Mouse (Mus musculus) layer of hippocampus, adult 18-20 months (tissue): ENCODE results near the gene Slc35a5. TPM values are rescaled to one million over a fixed set of nuclear protein-coding genes. Genes with fewer than 3 reads are reported as not detected.
A peak's percentile ranks its signal among the peaks of the same experiment; 100 is the strongest.

Experiments used
- DNase-seq, 2 experiments: peaks; one replicate each; pipeline ENCODE4 v3.0.0; 2022; ENCODE audit warnings: low spot score in 2 of 2
- total RNA-seq, 2 experiments: library from RNA; stranded (reverse); gene quantifications; 2 replicates each; pipeline ENCODE4 v1.2.3; 2021

The Slc35a5 gene
- total RNA-seq, 2 experiments from 2014 or later: 49.0 to 58.3 TPM

DNA sequence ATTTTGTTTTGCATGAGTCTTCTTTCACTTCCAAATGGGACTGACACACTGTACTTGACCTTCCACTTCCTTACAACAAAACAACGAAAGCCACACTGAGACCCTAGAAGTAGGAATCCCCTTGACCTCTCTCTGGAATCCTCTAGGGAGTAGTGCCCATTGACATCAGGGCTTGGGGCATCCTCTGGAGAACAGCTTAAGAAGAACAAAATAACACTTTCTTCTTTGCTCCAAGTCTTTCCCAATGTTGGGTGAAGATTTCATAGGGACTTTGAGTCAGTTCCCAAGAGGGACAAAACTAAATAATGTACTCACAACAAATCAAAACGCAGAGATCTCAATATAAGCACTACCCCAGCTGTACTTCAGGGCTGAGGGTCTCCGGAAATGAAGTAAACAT, 39.7 kb downstream of the Slc35a5 start:
- DNase-seq: no peak

DNA sequence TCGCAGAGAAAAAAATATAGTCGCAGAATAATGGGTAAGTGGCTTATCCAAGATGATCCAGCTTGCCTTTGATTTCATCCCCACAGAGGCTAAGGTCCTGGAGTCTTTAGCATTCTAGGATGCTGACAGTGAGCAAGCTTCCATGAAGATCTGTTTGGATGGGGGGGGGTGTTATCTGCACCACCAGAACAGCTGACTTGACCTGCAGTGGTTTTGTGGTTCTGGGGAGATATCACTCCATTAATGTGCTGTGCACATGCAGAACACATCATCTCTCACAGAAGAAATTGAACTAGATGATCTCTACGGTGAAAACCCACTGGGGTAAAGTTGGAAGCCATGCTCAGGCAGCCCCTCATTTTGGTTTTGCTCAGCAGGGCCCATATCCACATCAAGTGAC, 41.3 kb downstream of the Slc35a5 start:
- DNase-seq: no peak

DNA sequence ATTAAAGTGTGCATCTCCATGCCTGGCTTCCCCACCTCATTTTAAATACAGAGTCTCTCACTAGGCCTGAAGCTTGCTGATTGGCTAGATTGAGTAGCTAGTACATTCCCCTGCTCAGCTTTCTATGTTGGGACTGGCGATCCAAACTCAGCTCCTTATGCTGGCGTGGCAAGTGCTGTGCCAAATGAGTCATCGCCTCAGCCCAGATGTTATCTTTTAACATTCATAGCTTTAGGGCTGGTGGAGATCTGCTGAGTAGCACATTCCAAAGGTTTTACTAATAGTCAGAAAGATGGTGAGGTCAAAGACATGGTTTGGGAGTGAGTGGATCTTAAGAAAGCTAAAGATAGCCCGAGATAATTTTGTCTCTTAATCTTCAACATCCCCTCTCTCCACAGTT, 48.0 kb downstream of the Slc35a5 start:
- DNase-seq: no peak

DNA sequence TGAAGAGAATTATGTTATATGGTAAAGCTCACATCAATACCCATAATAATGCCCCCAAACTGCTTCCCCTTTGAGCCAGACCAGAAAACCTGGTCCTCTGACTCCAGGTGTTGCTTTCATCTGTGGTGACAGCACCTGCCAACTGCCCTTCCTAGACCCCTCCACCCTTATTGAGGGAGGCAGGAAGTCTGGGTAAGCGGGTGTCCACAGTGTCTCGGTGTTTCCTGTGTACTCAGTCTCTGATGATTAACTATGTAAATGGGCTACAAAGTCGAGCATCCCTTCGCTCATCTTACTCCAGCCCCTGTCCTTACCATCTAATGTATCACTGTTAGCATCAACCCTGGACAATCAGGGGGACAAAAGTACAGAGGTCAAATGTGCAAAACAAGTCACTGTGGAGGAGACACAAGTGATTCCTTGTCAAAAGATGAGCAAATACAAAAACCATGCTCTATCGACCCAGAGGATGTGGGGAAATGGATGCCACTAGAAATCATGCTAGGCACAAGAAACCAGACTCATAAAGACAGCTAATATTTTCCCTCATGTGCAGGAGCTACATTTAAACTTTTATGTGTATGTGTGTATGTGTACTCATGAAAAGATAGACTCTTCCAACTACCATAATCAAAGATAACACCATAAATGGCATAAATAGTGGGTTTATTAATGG, 50.2 kb downstream of the Slc35a5 start:
- no peak for DNase-seq

DNA sequence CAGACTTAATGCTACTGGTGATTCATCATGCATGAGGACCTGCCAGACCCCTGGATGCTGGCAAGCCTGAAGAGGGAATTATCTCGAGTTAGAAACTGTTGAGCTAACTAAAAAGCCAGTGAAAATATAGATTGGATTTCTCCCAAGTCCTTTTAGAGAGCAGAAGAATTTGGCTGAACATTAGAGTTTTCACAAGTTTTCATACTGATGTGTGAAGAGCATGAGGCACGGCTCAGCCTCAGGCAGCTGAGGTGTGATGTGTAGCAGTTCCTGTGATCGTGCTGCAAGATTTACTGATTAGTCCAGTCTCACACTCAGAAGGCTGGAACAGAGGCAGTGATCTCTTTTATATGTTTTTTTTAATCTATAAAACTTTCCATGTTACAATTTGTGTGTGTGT, 53.5 kb downstream of the Slc35a5 start:
- DNase-seq: no peak

DNA sequence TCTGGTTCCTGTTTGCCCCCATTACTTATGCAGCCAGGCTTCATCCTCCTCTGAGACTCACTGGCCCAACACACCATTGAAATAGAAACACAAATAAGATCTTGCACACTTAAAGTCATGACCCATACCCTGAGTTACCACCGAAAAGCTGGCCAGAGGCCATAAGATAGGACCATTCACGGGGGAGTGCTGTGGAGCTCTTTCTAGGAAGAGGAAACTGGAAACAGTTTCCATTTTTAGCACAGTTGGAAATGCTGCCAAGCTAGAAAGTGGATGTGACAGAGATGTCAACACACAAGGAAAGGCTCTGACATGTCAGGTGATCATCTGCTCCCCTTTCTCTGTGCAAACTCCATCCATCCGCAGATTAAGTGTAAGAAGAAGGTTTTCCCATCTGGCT, 57.6 kb downstream of the Slc35a5 start:
- no peak for DNase-seq

DNA sequence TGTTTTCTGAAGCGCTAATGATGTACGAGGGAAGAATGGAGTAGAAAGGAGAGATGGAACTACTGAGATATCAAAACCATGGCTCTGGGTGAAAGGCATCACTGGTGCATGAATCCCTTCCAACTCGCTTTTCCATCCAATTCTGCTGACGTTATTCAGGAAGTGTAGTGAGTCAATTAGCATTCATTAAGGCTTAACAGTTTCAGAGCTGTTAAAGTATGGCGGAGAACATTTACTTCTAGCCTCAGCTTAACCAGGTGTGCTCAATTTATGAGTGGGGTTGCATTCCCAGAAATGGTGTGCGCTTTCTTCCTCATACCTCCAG, 59.7 kb downstream of the Slc35a5 start:
- no peak for DNase-seq

DNA sequence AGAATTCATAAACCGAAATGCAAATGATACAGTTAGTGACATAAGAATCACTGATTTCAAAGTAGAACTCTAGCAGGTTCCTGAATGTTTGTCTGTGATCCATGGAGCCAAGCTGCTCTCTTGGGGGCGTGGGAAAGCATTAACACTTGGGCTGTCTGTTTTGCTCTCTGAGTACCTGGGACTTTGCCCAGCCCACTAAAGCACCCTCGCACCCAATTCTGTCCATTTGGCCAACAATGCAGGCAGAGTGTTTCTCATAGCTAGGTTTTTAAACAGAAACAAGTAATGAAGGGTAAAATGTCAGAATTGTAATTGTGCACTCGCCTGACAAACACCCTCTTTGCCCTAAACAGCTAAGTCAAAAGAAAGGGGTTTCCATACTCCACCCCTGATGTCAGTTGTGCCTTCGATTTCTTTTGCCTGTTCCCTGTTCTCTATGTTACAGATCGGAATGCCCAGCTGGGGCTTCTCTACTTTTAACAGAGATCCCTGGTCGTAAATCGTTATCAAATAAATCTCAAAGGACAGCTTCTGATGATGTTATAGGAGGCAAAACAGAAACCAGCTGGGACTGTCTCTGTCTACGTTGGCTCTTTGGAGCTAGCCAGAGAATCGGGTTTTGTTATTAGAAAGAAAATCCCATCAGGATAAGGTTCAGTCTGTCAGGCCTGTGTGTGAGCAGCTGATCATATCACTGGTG, 60.2 kb downstream of the Slc35a5 start:
- DNase-seq: no peak

DNA sequence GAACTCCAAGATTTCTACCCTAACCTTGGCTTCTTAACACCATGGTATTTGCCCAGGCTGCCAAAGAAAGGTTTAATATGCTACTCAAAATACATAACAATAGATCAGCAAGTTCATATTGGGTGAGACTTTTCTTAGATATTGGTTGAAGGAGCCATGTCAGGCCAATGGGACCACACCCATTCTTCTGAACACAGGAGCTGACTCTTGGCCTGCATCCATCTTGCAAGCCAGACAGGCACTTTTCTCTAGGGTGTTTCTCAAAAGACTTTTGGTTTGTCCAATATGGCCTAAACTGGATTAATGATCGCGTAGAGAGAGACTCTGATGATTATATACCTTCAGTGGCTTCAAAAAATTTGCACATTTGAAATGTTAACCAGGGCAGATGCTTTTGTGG, 61.0 kb downstream of the Slc35a5 start:
- DNase-seq: no peak

DNA sequence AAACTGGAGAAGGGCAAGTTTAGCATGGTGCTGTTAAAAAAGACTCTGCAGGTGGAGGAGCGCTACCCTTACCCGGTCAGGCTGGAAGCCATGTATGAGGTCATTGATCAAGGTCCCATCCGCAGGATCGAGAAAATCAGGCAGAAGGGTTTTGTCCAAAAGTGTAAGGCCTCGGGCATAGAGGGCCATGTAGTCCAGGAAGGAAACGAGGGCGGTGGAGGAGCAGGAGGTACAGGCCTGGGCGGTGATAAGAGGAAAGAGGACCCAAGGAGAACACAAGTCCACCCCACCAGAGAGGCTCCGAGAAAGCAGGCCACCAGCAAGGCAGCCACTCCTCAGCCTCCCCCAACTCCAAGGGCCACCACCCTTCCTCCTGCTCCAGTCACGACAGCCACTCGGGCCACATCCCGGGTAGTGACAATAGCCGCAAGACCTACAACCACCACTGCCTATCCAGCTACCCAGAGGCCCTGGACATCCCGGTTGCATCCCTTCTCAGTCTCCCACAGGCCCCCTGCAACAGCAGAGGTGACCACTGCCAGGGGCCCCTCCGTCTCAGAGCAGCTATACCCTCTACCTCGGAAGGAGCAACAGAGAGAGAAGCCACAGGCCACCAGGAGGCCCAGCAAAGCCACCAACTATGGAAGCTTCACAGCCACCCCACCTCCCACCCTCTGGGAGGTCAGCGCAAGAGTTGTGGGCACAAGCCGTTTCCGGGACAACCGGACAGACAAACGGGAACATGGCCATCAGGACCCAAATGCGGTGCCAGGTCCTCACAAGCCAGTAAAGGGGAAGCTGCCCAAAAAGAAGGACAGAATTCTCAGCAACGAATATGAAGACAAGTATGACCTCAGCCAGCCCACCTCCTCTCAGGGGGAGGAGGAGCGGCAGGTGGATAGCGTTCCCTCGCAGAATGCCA, 62.7 kb downstream of the Slc35a5 start:
- DNase-seq: peak in 1 of 2 experiments; percentile 15

DNA sequence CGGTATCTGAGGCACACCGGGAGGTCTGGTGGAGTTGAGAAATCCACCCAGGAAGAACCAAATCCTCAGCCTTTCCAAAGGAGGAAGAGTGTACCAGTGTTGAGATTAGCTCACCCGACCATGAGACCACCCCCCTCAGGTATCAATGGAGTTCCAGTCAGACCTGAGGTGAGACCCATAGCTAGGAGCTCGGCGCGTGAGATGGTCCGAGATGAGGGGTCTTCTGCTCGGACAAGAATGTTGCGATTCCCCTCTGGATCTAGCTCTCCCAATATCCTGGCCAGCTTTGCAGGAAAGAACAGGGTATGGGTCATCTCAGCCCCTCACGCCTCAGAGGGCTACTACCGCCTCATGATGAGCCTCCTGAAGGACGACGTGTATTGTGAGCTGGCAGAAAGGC, 63.5 kb downstream of the Slc35a5 start:
- DNase-seq: no peak

DNA sequence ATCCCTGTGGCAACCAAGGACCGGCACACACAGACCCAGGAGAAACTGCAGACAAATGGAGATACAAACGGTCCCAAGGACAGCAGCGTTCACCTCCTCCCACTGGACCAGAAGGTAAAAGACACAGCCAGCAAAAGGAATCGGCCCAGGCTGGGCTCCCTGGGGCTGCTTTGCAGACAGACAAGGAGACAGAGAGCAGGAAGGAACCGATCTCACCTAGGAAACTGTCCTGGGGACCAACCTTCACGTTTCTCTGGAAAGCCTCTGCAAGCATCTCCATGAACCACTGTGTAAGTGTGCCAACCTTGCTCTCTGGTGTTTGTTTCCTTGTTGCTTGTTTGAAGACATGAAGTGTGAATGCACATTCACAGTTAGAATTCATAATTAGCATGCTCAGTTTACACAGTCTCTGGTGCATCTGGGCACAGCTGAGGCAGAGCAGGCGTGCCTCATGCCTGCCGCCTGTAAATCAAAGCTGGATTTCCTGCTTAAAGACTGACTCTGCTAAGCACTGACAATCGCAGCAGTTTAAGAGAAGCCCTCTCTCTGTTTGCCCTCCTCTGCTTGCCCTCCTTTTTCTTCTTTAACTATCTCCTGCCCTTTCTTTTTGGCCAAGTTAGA, 64.3 kb downstream of the Slc35a5 start:
- no peak for DNase-seq

DNA sequence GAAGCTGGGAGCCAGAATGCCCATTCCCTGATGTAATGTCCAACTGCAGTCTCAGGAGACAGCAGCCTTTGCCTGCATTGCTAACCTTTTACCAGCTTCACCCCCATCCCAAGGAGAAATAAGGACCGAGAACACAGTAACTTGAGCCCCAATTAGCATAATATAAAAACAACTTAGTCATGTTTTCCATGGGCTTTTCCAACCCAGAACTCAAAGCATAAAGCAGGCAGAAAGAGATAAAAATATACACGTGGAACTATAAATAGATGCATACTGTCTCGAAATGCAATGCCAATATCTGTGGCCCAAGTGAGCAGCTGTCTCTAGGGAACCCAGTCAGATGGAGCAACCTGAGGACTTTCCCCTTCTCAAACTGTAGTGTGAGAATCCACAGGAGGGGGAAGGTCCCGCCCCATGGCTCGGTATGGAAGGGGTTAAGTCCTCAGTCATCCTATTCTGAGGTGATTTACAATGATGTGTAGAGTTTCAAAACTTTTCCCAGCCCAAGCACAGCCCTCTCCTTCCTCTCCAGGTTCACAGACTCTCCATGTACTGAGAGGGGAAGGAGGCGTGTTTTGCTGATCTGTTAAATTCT, 65.3 kb downstream of the Slc35a5 start, which contains the start of gene Ccdc80:
TSS of gene Ccdc80 (plus strand) at position 266 of the 595 bp plus-strand sequence.
- no peak for DNase-seq

DNA sequence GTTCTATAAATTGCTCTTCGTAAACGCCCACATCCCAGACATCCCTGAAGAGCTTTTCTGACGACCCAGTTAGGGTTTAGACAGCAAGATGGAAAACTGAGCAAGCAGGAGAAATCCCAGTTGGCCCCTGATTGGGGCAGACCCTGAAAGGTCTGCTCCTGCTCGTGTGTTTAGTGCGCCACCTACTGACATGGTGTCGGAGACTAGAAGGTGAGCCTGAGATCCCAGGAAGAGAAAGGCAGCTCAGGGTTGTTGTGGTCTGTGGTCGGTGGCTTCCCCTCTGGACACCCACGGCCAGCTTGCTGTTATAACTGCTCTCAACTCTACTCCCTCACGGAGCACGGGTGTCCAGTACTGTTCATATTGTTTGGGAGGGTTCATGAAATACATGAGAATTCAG, 68.5 kb downstream of the Slc35a5 start:
- peak; percentile 29 to 82 for DNase-seq

Other genes with a start within 250 kb of the Slc35a5 start
- gene Cd200r3, start 215.0 kb downstream of the Slc35a5 start, total RNA-seq: not detected
- gene Ccdc80, start 65.3 kb downstream of the Slc35a5 start, total RNA-seq: 1 to 10 TPM; 1.9 to 3.1 TPM
- 10 to 100 TPM; 42.3 to 42.7 TPM for gene Atg3, start 79 bp upstream of the Slc35a5 start, total RNA-seq
- under 1 TPM; 0.28 to 0.35 TPM for gene Btla, start 65.6 kb upstream of the Slc35a5 start, total RNA-seq